Mouse (Mus musculus) T-cell, adult 2 months (primary cell): ENCODE results near the gene Cpne2.

Experiments used
- DNase-seq: peaks from one replicate; pipeline ENCODE4 v3.0.0; 2022; ENCODE audit warnings: low spot score

Cpne2 gene

DNA sequence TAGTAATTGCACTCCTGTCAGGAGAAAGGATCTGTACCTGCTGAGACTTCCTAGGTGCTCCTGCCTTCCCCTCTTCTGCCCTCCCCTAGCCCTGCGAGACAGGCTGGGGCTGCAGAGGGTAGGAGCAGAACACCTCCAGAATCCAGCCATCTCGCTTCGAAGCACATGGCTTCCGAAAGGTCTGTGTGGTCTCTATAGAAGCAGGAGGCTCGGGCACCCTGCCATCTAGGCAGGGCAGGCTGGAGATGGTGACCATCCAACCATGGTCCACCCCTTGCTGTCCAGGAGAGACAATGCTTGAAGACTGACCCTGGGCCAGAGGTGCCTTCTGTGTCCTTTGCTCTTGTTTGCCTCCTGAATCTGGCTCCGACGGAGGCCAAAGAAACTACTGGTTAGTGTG, 2.8 kb downstream of the Cpne2 start:
- no peak for DNase-seq

DNA sequence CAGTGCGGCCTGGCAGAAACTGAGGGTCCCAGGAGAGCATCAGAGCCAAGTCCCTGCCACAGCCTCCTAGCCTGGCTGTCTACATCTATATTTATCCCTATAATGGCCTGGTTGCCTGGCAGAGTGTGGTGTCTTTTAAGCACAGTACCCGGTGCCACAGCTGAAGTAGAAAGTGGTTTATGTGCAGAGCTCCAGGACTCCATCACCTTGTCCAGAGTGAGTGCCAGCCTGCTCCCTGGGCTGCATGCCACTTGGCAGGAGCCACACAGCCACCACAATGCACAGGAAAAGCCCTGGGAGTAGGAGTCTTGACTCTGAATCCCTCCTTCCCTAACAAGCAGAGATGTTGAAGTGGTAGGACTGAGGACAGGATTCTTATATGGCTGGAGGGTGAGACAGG, 4.7 kb downstream of the Cpne2 start:
- no peak for DNase-seq

DNA sequence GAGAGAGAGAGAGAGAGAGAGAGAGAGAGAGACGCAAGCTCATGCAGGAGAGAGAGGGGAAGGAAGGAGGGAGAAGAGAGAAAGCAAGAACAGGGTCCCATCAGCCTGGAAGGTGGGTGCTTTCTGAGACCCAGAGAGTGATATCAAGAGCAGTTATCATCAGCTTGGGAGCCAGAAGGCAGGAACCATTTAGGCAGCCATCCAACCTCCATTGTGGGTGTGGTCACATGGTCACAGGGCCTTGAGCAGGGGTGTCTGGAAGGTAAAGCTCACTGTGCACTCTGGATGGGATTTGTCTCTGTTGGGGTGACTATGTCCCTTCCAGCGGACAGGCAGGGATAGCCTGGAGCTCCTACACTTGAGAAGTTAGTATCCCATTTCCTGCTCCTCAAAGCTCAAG, 7.2 kb downstream of the Cpne2 start:
- DNase-seq, result no peak

DNA sequence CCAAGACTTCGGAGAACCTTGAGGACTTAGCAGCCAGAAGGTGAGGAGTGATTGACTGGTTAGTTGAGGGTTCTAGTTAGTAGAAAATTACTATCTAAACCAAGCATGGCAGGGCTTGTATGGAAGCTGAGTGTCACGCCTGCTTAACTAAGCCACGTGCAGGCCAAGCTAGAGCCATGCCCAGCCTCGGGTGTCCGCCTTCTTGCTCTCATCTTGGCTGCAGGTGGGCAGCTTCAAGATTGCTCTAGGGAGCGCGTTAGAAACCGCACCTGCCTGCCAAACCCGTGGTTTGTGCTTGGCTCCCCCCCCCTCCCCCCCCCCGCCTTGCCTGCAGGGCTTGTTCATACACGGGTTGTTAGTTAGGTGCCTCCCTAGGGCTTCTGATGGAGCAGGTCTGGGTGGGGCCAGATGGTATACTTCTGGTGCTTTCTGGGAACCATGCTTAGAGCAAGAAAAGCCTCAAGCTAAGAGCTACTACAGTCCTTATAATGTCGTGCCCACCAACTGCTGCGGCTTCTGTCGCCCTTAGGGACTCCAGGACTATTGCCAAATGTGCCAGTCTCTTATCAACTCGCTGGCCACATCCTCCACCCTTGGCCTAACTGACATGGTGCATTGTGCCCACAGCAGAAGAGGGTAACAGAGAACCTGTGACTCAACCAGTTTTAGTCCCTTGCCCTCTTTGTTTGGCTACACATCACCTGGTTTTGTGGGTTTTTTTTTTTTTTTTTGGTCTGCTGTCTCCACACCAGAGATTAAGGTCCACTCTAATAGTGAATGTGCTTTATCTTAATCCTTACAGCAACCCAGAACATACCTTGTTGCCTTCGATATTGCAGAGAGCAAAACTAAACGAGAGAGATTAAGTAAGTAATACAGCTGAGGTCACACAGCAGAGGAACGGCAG, 8.4 kb downstream of the Cpne2 start:
- DNase-seq, result no peak

DNA sequence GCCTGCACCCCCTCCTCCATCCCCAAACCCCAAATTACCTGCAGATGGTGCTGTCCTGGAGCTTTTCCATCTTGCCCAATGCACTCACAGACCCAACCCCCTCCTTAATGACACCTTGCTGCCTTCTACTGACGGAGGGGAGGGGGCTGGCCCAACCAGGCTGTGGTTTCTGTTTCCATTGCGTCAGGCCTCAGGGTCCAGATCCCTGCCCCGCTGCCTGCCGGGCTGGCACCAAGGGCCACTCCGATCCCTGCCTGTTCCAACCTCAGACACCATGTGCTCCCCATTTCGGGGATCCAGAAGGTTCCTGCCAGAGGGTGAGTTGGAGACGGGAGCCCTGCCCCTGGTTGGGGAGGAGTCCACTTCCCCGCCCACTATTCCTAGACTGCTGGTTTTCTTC, 11.2 kb downstream of the Cpne2 start:
- no peak for DNase-seq

DNA sequence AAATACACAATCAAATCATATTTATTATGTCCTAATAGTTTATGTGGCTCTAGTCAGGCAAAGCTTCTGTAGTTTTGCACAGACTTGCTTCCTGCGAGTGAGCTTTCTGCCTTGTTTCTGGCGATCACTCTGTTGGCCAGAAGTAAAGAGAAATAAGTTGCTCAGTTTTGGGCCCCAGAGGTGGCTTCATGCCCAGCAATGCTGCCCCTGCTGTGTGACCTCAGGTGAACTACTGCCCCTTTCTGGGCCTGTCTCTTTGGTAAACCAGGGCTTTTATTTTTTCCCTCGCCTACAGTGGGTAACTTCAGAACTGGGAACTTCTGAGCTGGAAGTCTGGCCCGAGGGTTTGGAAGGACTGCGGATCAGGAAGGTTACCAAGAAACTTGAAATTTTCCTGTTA, 16.3 kb downstream of the Cpne2 start:
- no peak for DNase-seq

DNA sequence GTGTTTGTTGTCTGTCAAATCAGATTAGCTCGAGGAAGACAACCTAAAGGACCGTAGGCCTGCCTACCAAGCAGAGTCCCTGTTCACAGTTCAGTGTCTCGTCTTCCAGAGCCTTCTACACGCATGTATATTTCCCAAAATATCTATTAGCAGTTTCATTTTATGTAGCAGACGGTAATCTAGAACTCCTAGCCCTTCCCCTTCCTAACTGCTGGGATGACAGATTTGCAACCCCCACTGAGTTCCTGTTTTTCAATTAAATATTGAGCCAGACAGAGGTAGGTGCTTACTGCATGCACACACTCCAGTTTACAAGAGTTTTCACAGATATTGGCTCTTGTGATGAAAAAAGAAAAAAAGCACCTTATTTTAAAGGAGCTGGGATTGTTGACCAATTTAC, 16.7 kb downstream of the Cpne2 start:
- no peak for DNase-seq

DNA sequence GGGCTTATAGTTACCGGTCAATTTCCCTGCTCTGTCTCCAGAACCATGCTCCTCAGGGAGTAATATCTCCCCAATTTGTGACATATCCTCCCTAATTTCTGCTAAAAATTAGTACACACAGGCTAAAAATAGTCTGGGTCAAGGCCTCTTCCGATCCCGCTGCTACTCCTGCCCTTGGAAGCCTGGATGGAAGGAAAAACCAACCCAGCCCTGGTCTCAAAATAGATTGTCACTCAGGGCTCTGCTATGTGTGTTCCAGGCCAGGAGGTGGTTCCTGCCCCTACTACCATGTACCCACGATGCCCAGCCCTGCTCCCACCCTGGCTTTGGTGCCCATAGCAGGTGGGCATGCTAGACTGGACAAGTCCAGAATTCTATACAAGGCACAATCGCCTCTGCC, 17.2 kb downstream of the Cpne2 start:
- no peak for DNase-seq

DNA sequence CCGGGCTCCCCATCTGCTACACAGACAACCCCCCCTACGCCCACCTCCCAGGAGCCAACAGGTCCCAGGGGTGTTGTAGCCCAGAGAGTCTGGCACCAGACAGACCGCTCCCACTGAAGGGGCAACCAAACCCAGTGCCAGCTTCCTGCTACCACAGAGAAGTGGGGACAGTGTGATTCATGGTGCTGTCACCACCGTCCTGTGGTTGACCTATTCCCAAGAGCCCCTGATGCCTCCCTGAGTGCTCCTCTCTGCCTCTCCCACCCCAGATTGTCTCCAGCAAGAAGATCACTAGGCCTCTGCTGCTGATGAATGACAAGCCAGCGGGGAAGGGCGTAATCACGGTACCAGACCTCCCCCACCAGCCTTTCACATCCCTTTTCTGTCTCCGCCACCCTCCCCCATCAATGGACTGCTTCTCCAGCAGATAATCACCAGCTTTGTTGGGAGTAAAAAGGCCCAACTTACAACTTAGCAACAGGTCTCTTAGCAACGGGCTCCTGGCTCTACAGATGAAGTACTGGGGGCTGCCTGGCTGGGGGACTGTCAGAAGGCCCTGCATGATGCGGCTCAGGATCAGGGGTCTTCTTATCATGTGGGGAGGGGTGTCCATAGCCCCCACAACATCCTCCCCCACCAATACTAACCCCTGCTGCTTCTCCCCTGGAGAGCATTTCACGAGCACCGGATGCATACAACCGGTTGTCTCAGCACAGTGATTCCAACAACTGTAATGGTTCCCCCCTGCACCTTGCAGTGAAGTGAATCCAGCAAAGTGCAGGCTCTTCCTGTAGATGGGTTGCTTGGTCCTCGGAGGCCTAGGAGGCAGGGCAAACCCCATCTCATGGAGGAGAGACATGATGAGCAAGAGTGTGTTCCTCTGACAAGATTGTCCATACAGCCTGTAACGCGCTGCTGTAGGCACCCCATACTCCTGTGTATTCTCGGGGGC, 19.0 kb downstream of the Cpne2 start:
- DNase-seq, result no peak

DNA sequence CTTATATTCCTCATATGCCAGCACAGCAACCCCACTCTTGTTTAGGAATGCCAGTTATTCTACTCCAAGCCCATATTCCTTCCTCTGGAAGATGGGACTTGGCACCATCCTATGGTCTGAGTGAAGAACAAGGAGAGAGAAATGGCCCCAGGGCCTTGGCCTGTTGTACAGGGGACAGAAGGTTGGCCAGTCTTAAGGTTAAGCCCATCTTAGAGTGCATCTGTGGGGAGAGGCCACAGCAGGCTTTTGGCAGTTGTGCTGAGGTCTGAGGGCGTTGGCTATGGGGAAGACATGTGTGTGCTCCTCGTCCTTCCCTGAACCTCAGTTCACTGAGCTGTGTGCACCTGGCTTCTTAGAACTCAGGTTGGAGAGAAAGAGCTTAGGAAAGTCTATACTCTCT, 19.9 kb downstream of the Cpne2 start:
- no peak for DNase-seq

DNA sequence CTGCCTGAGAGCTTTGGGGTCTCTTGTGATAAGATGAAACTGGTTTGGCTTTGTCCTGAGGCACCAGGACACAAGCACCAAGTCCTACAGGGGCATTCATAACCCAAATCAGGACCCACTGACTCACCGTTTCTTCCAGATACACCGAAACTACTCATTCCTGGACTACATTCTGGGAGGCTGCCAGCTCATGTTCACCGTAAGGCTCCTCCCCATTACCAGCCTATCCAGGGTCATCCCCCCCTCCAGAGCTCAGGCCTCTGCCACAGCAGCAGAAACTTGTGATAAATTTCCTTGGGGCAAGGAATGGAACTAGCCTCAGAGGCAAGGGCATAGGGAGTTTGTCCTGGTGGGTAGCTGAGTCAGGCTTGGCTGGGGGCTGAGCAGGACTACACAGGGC, 24.5 kb downstream of the Cpne2 start:
- no peak for DNase-seq

DNA sequence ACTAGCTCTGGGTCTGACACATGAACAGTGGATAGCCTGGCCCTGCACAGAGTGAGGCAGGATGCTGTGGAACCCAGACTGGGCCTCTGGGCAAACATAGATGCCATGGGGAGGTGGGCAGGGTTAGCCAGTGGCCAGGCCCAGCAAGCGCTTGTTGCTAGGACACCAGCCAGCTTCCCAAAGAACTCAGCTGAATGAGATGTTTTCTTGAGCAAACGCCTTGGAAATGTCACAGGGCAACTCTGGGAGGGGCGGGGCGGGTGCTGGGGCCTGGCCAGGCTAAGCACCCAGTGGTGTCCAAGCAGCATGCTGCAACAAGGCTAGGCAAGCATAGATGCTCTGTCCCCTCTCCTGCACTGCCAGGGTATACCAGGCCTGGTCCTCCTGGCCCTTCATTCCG, 28.5 kb downstream of the Cpne2 start:
- no peak for DNase-seq

DNA sequence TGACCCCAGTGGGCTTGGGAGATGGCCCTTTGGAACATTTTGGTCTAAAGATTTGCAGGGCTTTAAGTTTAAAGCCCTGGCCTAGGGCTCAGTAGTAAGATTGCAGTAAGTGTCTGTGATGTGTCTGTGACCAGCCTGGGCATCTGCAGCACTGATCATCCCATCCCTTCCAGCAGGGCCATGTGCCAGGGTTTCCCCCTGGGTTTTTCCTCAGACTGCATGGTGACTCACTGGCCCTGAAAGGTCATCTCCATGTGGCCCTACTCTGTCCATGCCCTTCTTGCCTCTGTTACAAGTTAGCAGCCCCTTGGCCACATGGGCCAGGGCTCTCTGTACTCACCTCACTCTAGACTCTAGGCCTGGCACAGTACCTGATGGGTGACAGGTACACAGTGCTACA, 31.6 kb downstream of the Cpne2 start:
- DNase-seq, result no peak

DNA sequence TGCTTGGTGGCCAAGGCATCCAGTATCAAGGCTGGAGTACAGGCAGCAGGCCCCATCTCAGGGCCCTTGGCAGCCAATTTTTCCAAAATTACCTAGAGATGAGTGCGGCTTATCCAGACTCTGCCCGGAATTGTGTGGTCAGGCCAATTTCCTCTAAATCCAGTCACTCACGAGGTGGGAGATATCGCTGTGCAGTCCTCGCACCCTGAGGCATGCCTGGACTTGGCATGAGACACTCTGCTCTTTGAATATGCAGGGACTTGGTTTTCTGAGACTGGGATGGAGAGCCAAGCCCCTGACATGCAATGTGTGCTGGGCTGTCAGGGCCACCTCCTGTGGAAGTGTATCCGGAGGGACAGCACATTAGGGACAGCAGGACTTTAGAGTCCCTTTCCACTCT, 33.2 kb downstream of the Cpne2 start:
- no peak for DNase-seq

DNA sequence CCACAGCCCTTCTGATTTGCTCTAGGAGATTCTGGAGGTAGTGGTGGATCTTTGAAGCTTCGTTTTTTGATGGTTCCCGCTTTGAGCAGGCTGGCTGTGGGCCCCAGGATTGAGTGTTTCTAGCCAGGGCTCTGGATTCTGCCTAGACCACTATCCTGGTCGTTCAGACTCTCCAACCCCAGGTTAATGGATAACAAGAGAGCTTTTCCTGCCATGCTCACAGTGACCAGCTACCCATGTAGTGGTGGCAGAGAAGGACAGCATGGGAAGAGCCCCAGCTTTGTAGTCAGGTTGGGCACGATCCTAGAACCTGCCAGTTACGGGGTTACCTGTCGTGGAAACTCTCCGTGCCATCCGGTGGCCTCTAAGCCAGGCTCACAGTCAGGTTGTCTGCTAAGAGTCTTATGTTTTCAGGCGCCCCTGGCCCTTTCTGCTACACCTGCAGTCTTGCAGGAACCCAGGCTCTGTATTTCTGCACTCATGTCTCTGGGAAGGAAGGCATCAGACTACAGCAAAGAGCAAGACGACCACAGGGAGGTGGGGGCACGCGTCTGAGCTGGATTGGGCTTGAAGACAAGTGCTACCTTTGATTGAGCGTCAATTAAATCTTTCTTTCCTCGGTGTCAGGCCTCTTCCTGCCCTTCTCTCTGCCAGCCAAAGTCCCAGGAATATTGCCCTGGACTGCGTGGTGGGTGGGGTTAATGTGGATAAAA, 33.8 kb downstream of the Cpne2 start:
- no peak for DNase-seq

DNA sequence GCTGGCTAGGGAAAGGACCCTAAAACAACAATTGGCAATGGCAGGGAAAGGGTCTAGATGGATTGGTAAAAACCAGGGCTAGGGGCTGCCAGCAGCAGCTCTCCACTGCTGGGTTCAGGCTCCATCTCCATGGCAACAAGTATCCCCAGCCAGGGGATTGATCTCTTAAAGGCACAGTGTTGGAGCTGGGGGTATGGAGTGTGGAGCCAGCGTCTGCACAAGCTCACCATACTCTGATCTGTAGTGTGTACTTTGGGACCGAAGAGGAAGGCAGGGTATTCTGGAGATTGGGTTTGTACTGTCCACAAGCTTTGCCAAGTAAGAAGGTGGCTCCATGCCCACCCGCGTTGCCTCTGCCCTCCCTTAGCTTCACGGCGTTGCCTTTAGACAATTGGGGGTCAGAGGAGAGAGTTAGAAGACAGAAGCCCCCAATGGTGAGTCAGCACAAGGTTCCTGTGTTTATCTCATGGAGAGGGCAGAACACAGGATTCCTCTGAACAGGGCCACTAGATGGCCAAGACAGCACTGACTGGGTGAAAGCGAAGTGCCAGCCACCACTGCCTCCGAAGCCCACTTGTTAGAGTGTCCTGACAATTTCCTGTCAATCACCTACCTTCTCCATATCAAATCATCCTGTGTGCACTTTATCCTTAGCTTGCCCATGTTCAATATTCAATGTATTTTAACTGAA, 34.5 kb downstream of the Cpne2 start:
- DNase-seq, result no peak

DNA sequence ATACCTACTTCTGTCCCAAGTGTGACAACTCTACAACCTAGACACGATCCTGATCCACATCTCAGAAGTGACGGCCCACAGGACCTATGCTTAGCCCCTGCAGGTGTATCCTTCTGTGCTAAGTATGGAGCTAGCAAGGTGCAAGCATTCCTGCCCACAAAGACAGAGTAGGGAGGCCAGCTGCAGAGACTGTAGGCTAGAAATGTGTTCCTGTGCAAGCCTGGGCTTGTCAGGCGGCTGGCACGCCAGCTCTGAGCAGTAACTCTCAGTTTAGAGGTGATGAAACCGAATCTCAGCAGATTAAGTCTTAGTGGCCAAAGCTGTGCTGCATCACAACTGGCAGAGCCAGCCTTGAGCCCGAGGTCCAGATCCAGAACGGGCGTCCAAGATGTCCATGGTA, 35.3 kb downstream of the Cpne2 start:
- DNase-seq, result no peak

DNA sequence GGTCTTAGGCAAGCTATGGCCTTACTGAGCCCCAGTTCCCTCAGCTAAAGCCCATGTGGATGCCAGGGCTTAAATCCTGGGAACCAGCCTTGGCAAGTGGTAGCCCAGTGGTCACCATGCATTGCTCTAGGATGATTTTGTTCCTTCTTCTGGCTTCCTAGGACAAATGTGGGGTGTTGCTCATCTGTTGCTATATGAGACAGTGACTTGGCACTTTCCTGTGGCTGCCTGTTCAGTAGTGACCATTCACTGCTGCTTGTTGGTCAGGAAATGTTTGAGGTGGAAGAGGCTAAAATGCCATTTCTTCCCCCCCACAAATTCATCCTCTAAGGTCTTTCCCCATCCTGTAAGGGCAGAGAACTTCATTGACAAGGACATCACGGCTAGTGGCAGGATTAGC, 36.6 kb downstream of the Cpne2 start:
- no peak for DNase-seq

DNA sequence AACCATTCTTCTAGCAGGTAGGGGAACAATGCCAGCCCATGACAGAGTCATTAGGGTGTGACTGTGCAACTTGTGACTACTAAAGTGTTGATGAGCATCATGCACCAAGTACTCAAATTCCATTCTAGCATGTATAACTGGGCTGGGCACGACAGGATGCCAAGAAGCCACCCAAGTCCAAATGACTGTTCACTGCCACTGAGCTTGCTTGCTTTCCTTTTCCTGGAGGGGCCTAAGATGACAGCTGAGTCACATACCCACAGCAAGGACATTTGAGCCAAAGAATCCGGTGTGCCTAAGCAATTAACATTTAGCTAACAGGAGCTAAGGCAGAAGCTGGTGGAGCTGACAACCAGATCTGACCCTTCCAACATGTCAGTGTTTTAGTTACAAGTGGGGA, 39.1 kb downstream of the Cpne2 start:
- DNase-seq, result no peak

DNA sequence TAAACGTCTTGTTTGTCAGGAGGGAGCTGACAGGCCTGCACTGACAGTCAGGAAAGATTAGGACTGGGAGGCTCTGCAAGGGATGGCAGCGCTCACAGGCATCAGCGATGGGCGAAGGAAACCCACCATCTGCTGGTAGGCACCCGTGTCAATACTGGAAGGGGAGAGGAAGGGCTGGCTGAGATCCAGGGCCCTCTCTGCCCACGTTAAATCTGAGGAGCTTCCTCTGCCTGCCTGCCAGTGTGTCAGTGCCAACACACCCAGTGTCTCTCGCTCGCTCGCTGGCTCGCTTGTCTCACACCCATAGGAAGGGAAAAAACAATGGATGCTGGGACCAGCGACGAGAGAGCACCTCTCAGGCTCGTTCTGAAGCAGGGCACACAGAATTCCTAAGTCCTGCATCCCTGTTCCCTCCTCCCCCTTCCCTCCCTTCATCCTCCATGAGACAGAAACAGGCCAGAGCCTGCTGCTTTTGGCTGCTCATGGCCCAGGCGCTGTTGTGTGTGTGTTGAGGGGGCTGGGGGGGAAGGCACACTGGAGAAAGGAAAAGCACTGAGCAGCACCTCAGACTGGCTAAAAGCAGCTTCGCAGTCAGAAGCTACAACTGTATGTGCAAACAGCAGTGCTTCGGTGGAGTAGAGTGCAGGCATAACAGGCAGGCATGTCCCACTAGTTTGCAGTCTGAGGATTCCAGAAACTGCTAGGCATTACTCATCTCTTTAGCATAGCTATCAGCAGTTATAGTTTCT, 41.5 kb downstream of the Cpne2 start:
- DNase-seq, result no peak

DNA sequence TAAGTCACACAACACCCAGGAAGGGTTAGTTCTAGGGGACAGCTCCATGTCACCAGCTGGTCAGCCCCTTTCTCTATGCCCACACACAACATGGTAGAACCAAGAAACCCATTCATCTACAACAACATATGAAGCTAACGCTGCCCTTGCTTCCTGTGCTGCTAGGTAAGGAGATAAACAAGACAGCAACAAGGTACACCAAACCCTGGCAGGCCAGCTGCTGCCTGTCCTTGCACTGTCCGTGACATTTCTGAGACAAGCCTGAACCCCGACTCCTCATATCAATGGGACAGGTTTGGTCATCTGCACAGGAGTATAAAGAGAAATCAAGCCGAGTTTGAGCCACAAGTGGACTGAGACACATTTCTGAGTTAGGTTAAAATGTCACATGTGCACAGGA, 42.4 kb downstream of the Cpne2 start:
- DNase-seq, result no peak
